Mouse (Mus musculus): ENCODE results near the gene Cd40lg. TPM values are rescaled to one million over a fixed set of nuclear protein-coding genes. Genes with fewer than 3 reads are reported as not detected.

Gene Cd40lg
- polyA plus RNA-seq, 1 experiment from 2014 or later = not detected

DNA sequence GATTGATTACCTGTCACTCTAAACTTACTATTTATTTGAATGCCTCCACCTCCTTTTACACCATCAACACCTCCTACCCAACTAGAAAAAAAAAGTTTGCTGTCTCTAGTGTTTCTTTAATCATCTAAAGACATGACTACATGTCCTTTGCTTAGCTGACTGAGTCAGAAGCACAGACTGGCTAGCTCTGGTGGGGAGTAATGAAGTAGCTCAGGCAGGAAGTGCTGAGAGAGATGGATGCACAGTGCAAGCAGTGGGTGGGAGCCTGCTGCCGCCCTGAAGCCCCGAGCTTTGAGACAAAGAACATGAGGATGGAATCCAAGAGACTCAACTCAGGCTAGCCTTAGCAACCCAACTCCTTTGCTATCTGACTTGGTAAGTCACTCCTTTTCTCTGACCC is 11.5 kb upstream of the Cd40lg start:
- Histone ChIP-seq H3K4me1 (replicated peaks; ENCODE audit: control insufficient read depth, insufficient read depth, low read length) (no peaks in the 10 kb centered on the region), H3K4me3 (replicated peaks; ENCODE audit: low read length) (no peak overlapping the region), H3K27ac (ENCODE audit: low read length) (no peak overlapping the region), H3K9me3 (ENCODE audit: control insufficient read depth, low read length) (no peaks in the 10 kb centered on the region), H3K4me2 (ENCODE audit: low read length) (no peak overlapping the region), H3K27me3 (replicated peaks; ENCODE audit: control insufficient read depth, insufficient read depth, low read length) (no peaks in the 10 kb centered on the region), H3K36me3 (ENCODE audit: control insufficient read depth, insufficient read depth) (no peaks in the 10 kb centered on the region), H3K9ac (replicated peaks; ENCODE audit: low read depth, low read length) (no peak overlapping the region)
- WGBS = 67% methylated on average over 2 of the region's 2 CpGs
- no peak for ATAC-seq

DNA sequence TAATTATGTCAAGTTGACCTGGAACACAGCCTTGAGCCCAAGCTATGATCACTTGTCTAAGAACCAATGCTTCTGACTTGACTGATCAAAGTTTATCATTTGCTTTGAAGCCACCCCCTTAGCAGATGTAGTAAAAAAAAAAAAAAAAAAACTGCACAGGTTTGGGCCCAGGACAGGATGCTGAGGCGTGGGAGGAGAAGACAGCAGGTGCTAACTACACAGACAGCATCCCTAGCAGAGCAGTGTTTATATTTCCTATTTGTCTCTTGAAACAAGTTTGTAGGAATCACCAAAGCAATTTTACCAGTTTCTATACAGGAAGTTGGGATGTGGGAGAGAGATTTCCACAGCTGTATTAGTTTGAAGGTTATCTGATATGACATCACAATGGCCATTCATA is 1.4 kb upstream of the Cd40lg start:
- H3K4me3 ChIP-seq (replicated peaks; ENCODE audit: low read length) = no peak overlapping the region
- no peaks in the 10 kb centered on the region for H3K9me3 ChIP-seq (ENCODE audit: control insufficient read depth, low read length)
- H3K27ac ChIP-seq (ENCODE audit: low read length) = no peak overlapping the region
- no peaks in the 10 kb centered on the region for H3K36me3 ChIP-seq (ENCODE audit: control insufficient read depth, insufficient read depth)
- H3K4me1 ChIP-seq (replicated peaks; ENCODE audit: control insufficient read depth, insufficient read depth, low read length) = no peaks in the 10 kb centered on the region
- ATAC-seq = no peak
- 78% methylated on average over 1 of the region's 1 CpGs for WGBS
- H3K4me2 ChIP-seq (ENCODE audit: low read length) = no peak overlapping the region
- H3K9ac ChIP-seq (replicated peaks; ENCODE audit: low read depth, low read length) = no peak overlapping the region
- no peaks in the 10 kb centered on the region for H3K27me3 ChIP-seq (replicated peaks; ENCODE audit: control insufficient read depth, insufficient read depth, low read length)

GRCm38 (mm10) chrX:57212862-57213261 is 919 bp downstream of the Cd40lg start:
- 0 out of 2 replicates have a peak, but pooled peaks have one; percentile 26 for ATAC-seq
- Histone ChIP-seq H3K4me3 (replicated peaks; ENCODE audit: low read length) (no peak overlapping the region), H3K27ac (ENCODE audit: low read length) (no peak overlapping the region), H3K4me1 (replicated peaks; ENCODE audit: control insufficient read depth, insufficient read depth, low read length) (no peaks in the 10 kb centered on the region), H3K4me2 (ENCODE audit: low read length) (no peak overlapping the region), H3K36me3 (ENCODE audit: control insufficient read depth, insufficient read depth) (no peaks in the 10 kb centered on the region), H3K27me3 (replicated peaks; ENCODE audit: control insufficient read depth, insufficient read depth, low read length) (no peaks in the 10 kb centered on the region), H3K9me3 (ENCODE audit: control insufficient read depth, low read length) (no peaks in the 10 kb centered on the region), H3K9ac (replicated peaks; ENCODE audit: low read depth, low read length) (no peak overlapping the region)
- 67% methylated on average over 3 of the region's 3 CpGs for WGBS

GRCm38 (mm10) chrX:57215495-57215894 is 3.6 kb downstream of the Cd40lg start:
- Histone ChIP-seq H3K36me3 (ENCODE audit: control insufficient read depth, insufficient read depth) (no peaks in the 10 kb centered on the region), H3K4me2 (ENCODE audit: low read length) (no peak overlapping the region), H3K27me3 (replicated peaks; ENCODE audit: control insufficient read depth, insufficient read depth, low read length) (no peaks in the 10 kb centered on the region), H3K4me3 (replicated peaks; ENCODE audit: low read length) (no peak overlapping the region), H3K9ac (replicated peaks; ENCODE audit: low read depth, low read length) (no peak overlapping the region), H3K4me1 (replicated peaks; ENCODE audit: control insufficient read depth, insufficient read depth, low read length) (no peaks in the 10 kb centered on the region), H3K27ac (ENCODE audit: low read length) (no peak overlapping the region), H3K9me3 (ENCODE audit: control insufficient read depth, low read length) (no peaks in the 10 kb centered on the region)
- 94% methylated on average over 4 of the region's 4 CpGs for WGBS
- ATAC-seq = no peak

GRCm38 (mm10) chrX:57216271-57216670 is 4.3 kb downstream of the Cd40lg start:
- no peaks in the 10 kb centered on the region for H3K4me1 ChIP-seq (replicated peaks; ENCODE audit: control insufficient read depth, insufficient read depth, low read length)
- WGBS = 71% methylated on average over 5 of the region's 5 CpGs
- H3K9me3 ChIP-seq (ENCODE audit: control insufficient read depth, low read length) = no peaks in the 10 kb centered on the region
- H3K4me3 ChIP-seq (replicated peaks; ENCODE audit: low read length) = no peak overlapping the region
- no peaks in the 10 kb centered on the region for H3K36me3 ChIP-seq (ENCODE audit: control insufficient read depth, insufficient read depth)
- ATAC-seq = no peak
- H3K4me2 ChIP-seq (ENCODE audit: low read length) = no peak overlapping the region
- H3K27me3 ChIP-seq (replicated peaks; ENCODE audit: control insufficient read depth, insufficient read depth, low read length) = no peaks in the 10 kb centered on the region
- H3K9ac ChIP-seq (replicated peaks; ENCODE audit: low read depth, low read length) = no peak overlapping the region
- no peak overlapping the region for H3K27ac ChIP-seq (ENCODE audit: low read length)

DNA sequence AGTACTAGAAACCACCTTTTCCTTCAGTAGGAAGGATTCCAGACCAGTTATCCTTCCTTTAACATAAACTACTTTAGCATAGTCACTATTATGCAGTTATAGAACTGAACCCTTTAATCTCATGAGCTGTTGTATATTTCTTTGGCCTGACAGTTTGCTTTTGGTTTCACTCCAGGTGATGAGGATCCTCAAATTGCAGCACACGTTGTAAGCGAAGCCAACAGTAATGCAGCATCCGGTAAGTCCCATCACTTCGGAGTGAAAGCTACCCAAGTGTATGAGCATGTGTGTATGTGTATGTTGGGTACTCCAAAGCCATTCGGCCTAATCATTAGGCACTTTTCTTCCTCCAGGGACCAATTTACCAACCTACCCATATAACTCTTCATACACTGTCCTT is 7.6 kb downstream of the Cd40lg start:
- Histone ChIP-seq H3K4me3 (replicated peaks; ENCODE audit: low read length) (no peak overlapping the region), H3K27me3 (replicated peaks; ENCODE audit: control insufficient read depth, insufficient read depth, low read length) (no peaks in the 10 kb centered on the region), H3K4me2 (ENCODE audit: low read length) (no peak overlapping the region), H3K27ac (ENCODE audit: low read length) (no peak overlapping the region), H3K4me1 (replicated peaks; ENCODE audit: control insufficient read depth, insufficient read depth, low read length) (no peaks in the 10 kb centered on the region), H3K9ac (replicated peaks; ENCODE audit: low read depth, low read length) (no peak overlapping the region), H3K9me3 (ENCODE audit: control insufficient read depth, low read length) (no peaks in the 10 kb centered on the region), H3K36me3 (ENCODE audit: control insufficient read depth, insufficient read depth) (no peaks in the 10 kb centered on the region)
- ATAC-seq = no peak
- 90% methylated on average over 5 of the region's 5 CpGs for WGBS

GRCm38 (mm10) chrX:57221881-57222280 is 9.9 kb downstream of the Cd40lg start:
- 87% methylated on average over 3 of the region's 3 CpGs for WGBS
- no peaks in the 10 kb centered on the region for H3K36me3 ChIP-seq (ENCODE audit: control insufficient read depth, insufficient read depth)
- no peak overlapping the region for H3K9ac ChIP-seq (replicated peaks; ENCODE audit: low read depth, low read length)

GRCm38 (mm10) chrX:57223301-57223700 is 11.4 kb downstream of the Cd40lg start:
- Histone ChIP-seq H3K27ac (ENCODE audit: low read length) (no peak overlapping the region), H3K27me3 (replicated peaks; ENCODE audit: control insufficient read depth, insufficient read depth, low read length) (no peaks in the 10 kb centered on the region), H3K9ac (replicated peaks; ENCODE audit: low read depth, low read length) (no peak overlapping the region), H3K4me1 (replicated peaks; ENCODE audit: control insufficient read depth, insufficient read depth, low read length) (no peaks in the 10 kb centered on the region), H3K36me3 (ENCODE audit: control insufficient read depth, insufficient read depth) (no peaks in the 10 kb centered on the region), H3K9me3 (ENCODE audit: control insufficient read depth, low read length) (no peaks in the 10 kb centered on the region), H3K4me3 (replicated peaks; ENCODE audit: low read length) (no peak overlapping the region), H3K4me2 (ENCODE audit: low read length) (no peak overlapping the region)
- ATAC-seq = peak; percentile 45; the same call in 1 of the 2 replicates
- WGBS = 68% methylated on average over 10 of the region's 10 CpGs

More at GRCm38 (mm10) chrX:57221881-57222280, 9.9 kb downstream of the Cd40lg start:
- Histone ChIP-seq H3K4me3 (replicated peaks; ENCODE audit: low read length) (no peak overlapping the region), H3K4me1 (replicated peaks; ENCODE audit: control insufficient read depth, insufficient read depth, low read length) (no peaks in the 10 kb centered on the region), H3K27ac (ENCODE audit: low read length) (no peak overlapping the region), H3K27me3 (replicated peaks; ENCODE audit: control insufficient read depth, insufficient read depth, low read length) (no peaks in the 10 kb centered on the region), H3K9me3 (ENCODE audit: control insufficient read depth, low read length) (no peaks in the 10 kb centered on the region), H3K4me2 (ENCODE audit: low read length) (no peak overlapping the region)
- no peak for ATAC-seq

- Histone ChIP-seq H3K4me2 (ENCODE audit: low read length) (no peak overlapping the region), H3K4me3 (replicated peaks; ENCODE audit: low read length) (no peak overlapping the region), H3K9me3 (ENCODE audit: control insufficient read depth, low read length) (no peaks in the 10 kb centered on the region), H3K9ac (replicated peaks; ENCODE audit: low read depth, low read length) (no peak overlapping the region), H3K27me3 (replicated peaks; ENCODE audit: control insufficient read depth, insufficient read depth, low read length) (no peaks in the 10 kb centered on the region), H3K27ac (ENCODE audit: low read length) (no peak overlapping the region), H3K36me3 (ENCODE audit: control insufficient read depth, insufficient read depth) (no peaks in the 10 kb centered on the region), H3K4me1 (replicated peaks; ENCODE audit: control insufficient read depth, insufficient read depth, low read length) (no peaks in the 10 kb centered on the region)
- WGBS = 68% methylated on average over 2 of the region's 2 CpGs
- no peak for ATAC-seq
Observed at GRCm38 (mm10) chrX:57228178-57228577, 16.2 kb downstream of the Cd40lg start.

DNA sequence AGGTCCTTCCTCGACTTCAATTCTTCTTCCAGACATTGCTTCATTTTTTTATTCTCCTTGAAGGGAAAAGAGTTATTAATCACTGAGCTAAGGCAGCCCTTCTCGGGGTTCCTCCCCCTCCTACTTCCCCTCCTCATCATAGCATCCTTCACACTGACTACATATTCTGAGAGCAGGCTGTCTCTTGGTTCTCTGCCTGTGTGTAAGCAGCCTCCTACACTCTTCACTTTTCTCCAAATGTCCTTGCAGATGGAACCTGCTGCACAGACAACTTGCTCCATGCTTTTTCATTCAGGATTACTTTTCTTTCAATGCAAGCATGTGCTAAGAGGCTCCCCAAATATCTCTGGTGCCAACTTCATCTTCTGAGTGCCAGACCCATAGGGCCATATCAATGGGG is 21.7 kb downstream of the Cd40lg start:
- H3K4me3 ChIP-seq (replicated peaks; ENCODE audit: low read length) = no peak overlapping the region
- WGBS = 62% methylated on average over 2 of the region's 2 CpGs
- H3K36me3 ChIP-seq (ENCODE audit: control insufficient read depth, insufficient read depth) = no peaks in the 10 kb centered on the region
- H3K4me1 ChIP-seq (replicated peaks; ENCODE audit: control insufficient read depth, insufficient read depth, low read length) = no peaks in the 10 kb centered on the region
- H3K27ac ChIP-seq (ENCODE audit: low read length) = no peak overlapping the region
- H3K9me3 ChIP-seq (ENCODE audit: control insufficient read depth, low read length) = no peaks in the 10 kb centered on the region
- no peak overlapping the region for H3K9ac ChIP-seq (replicated peaks; ENCODE audit: low read depth, low read length)
- no peak overlapping the region for H3K4me2 ChIP-seq (ENCODE audit: low read length)
- ATAC-seq = no peak
- no peaks in the 10 kb centered on the region for H3K27me3 ChIP-seq (replicated peaks; ENCODE audit: control insufficient read depth, insufficient read depth, low read length)

Data from forebrain, embryonic 16.5 days (tissue).